Mouse (Mus musculus) adrenal gland, postnatal 25 days (tissue): ENCODE data around the gene Ptgs1. TPM values are rescaled to one million over a fixed set of nuclear protein-coding genes. Genes with fewer than 3 reads are reported as not detected.

ENCODE experiments used
- DNase-seq: peaks from one replicate; pipeline ENCODE4 v3.0.0; 2021; ENCODE audit warnings: mixed read lengths
- total RNA-seq: library from RNA; stranded (reverse); gene quantifications from 2 replicates; pipeline ENCODE4 v1.2.3, GENCODE M21; 2021

Ptgs1 gene
- total RNA-seq, 1 experiment from 2014 or later = 12.4 TPM

DNA sequence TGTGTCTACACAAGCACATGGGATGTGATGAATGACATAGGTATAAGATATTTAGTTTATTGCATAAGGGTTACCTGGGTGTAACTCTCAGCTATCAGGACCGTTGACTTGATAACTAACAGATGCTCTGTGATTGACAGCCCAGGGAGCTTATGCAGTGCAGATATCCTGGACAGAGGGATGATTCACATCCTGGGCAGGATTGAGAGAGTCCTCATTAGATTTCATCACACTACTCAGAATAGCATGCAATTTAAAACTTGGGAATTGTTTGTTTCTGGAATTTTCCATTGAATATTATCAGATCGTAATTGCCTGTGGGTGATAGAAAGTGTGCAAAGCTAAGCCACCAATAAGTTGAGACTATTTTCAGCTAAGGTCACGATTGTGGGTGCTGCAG, 17.7 kb downstream of the Ptgs1 start:
- DNase-seq = no peak

DNA sequence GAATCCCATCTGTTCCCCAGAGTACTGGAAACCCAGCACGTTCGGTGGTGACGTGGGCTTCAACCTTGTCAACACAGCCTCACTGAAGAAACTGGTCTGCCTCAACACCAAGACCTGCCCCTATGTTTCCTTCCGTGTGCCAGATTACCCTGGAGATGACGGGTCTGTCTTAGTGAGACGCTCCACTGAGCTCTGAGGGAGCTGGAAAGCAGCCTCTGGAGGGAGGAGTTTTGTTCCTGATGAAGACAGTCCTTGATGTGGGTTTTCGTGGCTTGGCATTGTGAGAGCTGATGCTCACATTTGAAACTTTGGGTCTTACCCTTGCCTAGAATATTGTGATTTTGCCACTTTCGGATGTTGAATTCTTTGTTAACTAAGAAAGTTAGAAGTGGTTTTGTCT, 20.9 kb downstream of the Ptgs1 start:
- no peak for DNase-seq

DNA sequence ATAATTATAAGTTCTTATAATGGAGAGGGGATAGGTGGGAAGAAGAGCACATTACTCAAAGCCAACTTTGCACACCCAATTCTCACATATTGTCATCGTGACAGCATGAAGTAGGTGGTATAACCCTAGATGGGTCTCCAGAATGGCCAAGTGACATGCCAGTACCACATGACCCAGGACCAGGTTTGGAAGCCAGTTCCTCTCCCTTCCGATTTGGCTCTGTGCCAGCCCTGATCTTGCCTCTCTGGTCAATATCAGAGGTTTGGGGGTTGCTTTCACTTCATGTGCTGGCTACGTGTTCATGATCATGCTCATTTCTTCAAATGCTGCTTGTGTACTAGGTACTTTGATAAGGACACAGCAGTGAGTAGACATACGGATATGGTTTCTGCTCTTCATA, 22.3 kb downstream of the Ptgs1 start:
- DNase-seq = no peak

DNA sequence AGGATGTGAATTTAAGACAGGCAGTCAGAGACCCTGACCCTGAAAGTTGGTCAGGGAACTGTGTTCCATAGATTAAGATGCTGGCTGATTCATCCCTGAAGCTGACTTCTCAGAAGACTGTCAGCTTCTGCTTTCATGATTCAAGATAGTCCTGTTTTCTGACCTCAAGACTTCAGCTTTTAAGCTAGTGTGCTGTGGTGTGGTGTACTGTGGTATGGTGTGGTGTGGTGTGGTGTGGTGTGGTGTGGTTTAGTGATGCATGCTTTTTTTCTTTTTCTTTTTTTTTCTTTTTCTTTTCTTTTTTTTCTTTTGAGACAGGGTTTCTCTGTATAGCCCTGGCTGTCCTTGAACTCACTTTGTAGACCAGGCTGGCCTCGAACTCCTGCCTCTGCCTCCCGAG, 24.2 kb downstream of the Ptgs1 start:
- DNase-seq = no peak

DNA sequence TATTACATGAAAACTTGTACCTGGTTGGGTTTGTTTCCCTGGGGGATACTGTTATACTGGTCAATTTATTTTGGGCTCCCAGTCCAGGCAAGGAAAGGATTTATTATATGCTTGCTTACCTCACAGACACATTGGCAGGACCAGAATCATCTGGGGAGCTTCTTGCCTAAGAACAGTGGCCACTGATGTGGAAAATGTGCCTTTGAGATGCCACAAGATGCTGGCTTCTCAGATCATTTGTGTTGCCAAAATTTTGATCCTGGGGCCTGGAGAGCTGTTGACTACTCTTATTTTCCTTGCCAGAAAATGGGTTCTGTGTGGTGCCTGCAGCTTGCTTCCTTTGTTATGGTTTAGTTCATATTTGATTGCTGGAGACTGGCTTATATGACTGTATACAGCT, 26.7 kb downstream of the Ptgs1 start:
- no peak for DNase-seq

DNA sequence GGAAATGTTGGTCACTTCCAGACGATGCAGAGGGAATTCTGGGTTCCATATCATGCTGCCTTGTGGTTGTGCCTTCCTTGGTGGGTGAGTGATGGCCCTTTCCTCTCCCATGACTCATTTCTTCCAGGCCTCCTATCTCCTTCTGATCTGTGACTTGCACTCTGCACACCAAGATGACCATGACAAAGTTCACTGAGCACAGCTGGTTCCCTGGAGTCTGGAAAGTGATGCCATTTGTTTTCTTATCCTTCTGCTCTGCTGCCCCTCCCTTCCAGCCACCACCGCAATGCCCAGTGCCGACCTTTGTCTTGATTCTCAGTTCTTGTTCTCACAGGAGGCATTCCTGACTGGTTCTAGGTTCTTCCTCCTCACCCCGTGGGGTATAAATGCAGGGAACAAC, 29.2 kb downstream of the Ptgs1 start:
- no peak for DNase-seq

DNA sequence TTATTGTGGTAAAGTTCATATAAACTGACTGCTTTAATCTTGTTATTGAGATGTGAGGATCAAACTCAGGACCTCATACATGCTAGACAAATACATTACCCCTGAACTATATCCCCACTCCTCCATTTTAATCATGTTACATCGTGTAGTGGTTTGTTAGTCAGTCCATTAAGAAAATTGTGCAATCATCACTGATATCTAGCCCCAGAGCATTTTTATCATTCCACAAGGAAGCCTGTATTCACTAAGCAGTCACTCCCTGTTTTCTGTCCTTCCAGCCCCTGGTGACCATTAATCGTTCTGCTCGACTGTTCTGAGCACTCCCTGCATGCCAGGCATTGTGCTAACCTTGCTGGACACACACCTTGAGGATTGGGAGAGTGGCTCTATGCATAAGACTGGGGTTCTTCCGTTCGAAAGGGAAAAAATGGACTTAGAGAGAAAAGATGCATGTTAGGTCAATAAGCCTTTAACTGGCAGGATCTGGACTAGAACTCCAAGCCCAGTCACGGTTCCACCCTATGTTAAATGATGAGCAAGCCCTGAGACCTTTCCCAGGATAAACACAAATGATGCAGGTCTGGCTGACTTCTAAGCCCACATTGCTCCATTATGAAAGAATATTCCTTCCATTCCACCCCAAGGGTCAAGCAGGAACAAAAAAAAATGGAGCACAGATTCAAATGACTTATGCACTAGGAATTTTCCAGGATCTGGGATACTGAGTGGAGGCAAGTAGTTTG, 29.7 kb downstream of the Ptgs1 start:
- no peak for DNase-seq

DNA sequence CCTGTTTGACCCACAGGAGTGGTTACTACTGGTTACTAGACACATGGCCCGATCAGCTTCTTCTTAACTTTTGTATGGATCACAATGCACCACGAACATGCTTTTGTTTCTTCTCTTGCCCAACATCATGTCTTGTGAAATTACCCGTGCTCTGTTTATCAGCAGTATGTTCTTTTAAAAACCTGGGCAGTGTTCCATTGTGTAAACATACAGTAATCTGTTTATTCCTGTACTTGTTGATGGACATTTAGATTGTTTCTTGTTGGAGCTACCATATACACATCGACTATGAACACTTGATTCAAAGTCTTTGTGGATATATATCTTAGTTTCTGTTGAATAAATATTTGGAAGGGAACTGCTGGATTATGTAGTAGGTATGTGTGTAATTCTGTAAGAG, 31.8 kb downstream of the Ptgs1 start:
- DNase-seq = no peak

DNA sequence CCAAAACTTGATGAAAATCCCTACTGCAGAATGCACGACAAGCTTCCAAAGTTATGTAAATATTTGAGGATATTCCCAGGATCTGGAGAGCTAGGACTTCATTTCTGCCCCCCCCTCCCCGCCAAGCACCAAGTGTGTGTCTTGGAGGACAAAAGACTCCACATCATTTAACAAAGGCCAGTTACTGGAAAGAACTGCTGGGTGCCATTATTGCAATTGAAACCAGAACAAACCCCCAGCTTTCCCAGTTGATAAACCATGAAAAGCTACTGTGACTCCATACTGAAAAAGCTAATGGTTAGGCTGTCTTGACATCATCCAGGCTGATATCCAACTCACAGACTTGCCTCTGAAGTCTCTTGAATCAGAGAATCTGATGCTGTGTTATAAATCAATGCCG, 39.2 kb downstream of the Ptgs1 start:
- no peak for DNase-seq

DNA sequence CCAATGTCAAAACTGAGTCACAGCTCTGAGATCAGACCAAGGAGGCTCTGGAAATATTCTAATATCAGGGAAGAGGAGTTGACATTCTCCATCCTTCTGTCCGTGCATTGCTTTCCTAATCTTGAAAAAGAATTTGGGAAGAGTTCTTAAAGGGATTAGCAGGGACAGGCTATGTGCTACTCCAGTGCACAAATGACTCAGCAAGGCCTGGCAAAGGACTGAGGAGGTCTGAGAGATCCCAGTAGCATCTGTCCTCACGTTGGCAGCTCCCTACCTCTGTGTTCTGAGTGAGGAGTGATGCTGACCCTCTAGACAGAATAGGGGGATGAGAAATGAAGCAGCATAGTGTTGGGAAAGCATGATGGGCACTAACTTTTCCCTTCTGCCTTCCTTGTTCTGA, 40.0 kb downstream of the Ptgs1 start:
- no peak for DNase-seq

DNA sequence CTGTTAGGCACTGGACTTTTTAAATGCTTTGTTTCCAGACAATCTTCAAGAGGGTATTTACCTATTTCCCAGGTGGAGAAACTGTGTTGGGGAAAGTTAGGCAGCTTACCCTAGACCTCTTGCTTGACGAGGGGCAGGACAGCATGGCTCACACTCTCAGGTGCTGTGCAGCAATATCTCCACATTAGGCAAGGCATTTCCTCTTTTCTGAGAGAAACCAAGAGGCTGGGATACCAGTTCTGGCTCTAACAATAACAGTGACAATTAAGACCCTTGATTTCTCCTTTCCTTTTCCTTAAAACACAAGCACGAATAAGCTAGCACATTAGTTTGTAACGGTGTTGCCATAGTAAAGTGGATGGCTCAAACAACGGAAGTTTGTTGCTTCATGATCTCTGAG, 40.9 kb downstream of the Ptgs1 start:
- DNase-seq = no peak

DNA sequence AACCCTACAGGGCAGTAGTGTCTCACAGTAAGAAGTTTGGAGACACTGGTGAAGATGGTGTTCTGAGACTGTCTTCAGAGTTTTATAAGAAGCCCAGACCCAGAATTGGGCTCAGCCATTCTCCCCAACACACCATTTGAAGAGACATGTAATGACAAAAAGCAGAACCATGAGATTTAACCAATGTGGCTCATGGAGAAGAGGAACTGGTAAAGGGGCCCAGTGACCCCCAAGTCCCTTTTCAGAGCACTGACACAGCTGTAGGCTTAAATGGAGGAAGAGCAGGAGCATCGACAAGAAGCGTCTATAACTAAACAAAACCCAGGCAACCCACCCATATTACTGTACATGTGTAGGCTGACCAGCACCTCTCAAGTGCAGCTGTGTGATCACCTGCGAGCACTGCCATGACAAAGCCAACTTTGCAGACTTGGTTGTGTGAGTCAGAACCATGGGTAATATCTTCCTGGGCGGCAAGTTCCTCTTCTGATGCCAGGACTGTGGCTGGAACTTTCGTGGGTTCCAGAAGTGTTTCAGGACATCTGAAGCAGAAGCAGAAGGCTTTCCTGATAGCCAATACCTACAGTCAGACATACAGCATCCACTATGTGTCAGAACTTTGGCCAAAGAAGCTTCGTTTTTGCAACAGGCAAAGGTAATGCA, 42.2 kb downstream of the Ptgs1 start:
- no peak for DNase-seq

DNA sequence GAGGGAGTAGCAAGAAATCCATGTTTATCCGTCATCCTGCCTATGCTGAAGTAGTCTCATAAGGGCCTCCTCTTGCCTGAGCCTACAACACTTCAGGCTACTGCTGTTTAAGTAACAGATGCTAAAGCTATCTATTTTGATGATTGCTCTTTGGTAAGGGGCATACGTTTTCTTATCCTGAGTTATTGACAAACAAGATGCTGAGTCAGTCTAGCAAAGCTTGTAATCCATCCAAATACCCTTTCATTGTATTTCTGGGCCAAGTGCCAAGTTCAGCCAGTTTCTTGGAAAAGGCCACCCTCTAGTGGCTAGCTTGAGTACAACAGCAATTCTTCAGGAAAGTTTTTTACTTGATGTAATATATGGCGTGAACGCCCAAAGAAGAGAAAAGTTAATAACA, 46.2 kb downstream of the Ptgs1 start:
- DNase-seq = peak; percentile 46

DNA sequence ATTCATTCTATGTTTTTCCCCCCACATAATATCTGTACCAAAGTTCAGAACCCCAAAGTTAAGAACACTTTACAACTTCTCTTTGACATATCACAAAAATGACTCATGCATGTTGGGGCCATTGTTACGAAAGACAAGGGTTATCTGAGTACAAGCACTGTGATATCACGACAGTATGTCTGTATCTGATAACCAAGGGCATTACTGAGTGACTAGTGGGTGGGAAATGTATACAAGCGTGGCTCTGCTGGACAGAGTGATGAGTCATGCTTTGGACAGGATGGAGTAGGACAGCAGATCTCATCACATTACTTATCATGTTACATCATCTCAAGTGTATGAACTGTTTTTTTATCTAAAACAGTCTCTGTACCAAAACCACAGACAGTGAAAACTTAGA, 48.5 kb downstream of the Ptgs1 start:
- DNase-seq = no peak

DNA sequence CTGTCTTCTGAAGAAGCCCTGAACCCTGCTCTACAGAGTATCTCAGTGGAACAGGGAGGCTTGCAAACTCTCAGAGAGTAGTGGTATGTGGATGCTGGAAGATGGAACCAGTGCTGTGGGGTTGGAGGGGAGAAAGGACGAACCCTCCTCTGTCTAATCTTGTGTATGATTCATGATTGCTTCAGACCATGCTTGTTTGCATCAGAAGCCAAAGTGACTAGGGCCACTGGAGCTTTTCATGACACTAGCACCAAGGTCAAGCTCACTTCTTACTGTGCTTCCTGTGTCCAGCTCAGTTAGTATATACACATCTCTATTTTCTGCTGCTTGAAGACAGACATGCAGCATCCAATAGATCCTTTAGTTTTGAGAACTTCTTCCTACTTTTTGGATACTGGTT, 50.9 kb downstream of the Ptgs1 start:
- no peak for DNase-seq

DNA sequence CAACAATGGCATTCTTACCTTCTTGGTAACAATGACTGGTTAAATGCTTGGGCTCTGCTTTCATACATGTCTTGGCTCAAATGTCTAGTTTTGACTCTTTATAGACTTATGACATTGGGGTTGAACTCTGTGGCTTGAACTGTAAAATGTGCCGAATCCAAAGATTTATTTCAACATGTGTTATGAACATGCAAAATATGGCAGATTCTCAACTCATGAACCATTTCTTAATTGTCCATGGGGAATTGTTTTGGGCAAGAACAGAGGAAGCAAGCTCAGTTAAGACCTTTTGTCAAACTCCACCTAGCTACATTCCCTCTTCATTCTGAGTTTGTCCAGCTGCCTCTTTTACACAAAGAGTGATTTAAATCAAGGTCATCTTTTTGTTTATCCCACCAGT, 52.1 kb downstream of the Ptgs1 start:
- no peak for DNase-seq

Other genes with a start within 250 kb of the Ptgs1 start
- gene Ndufa8, start 181.0 kb upstream of the Ptgs1 start, total RNA-seq = 178 and 189 TPM in 2 replicates
- gene Morn5, start 181.0 kb upstream of the Ptgs1 start, total RNA-seq = not detected in 2 replicates
- gene Lhx6, start 125.0 kb upstream of the Ptgs1 start, total RNA-seq = 1.8 and 2.6 TPM in 2 replicates
- 24.6 and 24.8 TPM in 2 replicates for gene Mrrf, start 94.0 kb upstream of the Ptgs1 start, total RNA-seq
- 27.0 and 28.5 TPM in 2 replicates for gene Rbm18, start 93.7 kb upstream of the Ptgs1 start, total RNA-seq
- not detected in 2 replicates for gene Olfr338, start 143.1 kb downstream of the Ptgs1 start, total RNA-seq
- gene Olfr339, start 188.5 kb downstream of the Ptgs1 start, total RNA-seq = not detected in 2 replicates
- gene Olfr340, start 222.2 kb downstream of the Ptgs1 start, total RNA-seq = not detected in 2 replicates